Mouse (Mus musculus) thymus, adult 2 months (tissue): ENCODE data around the gene Ankrd40. TPM values are rescaled to one million over a fixed set of nuclear protein-coding genes. Genes with fewer than 3 reads are reported as not detected.

Experiments
- DNase-seq: peaks from one replicate; pipeline ENCODE4 v3.0.0; 2021
- H3K27ac ChIP-seq: fragments of 200-500 bp; 2 replicates; pipeline ENCODE4 v1.5.1; 2012; ENCODE audit warnings: low read length, control low read depth; ENCODE audit not compliant: control insufficient read depth, insufficient read depth
- H3K27me3 ChIP-seq: fragments of 200-500 bp; 2 replicates; pipeline ENCODE4 v1.6.1; 2012; ENCODE audit warnings: mild to moderate bottlenecking, low read length, moderate library complexity, mixed read lengths; ENCODE audit not compliant: control insufficient read depth, insufficient read depth
- H3K36me3 ChIP-seq: fragments of 200-500 bp; 2 replicates; pipeline ENCODE4 v1.6.1; 2012; ENCODE audit warnings: mild to moderate bottlenecking, low read length, moderate library complexity; ENCODE audit not compliant: control insufficient read depth, insufficient read depth
- H3K4me1 ChIP-seq: fragments of 200-500 bp; replicated peaks from 2 replicates; pipeline ENCODE4 v1.6.1; 2012; ENCODE audit warnings: low read length; ENCODE audit not compliant: control insufficient read depth, insufficient read depth
- H3K4me3 ChIP-seq: fragments of 200-500 bp; 2 replicates; pipeline ENCODE4 v1.5.1; 2012; ENCODE audit warnings: mild to moderate bottlenecking, low read length, control low read depth, moderate library complexity; ENCODE audit not compliant: control insufficient read depth, insufficient read depth
- CTCF ChIP-seq: fragments of 200-500 bp; IDR thresholded peaks from 2 replicates; pipeline ENCODE4 v1.5.1; 2012; ENCODE audit warnings: mild to moderate bottlenecking, control low read depth, low read length, moderate library complexity, borderline replicate concordance; ENCODE audit not compliant: control insufficient read depth, poor library complexity, insufficient read depth; ENCODE audit errors: extremely low read depth
- POLR2A ChIP-seq: fragments of 200-500 bp; IDR thresholded peaks from 2 replicates; pipeline ENCODE4 v1.6.1; 2012; ENCODE audit warnings: mild to moderate bottlenecking, low read length, control low read depth, moderate library complexity; ENCODE audit not compliant: control insufficient read depth, poor library complexity, insufficient read depth; ENCODE audit errors: extremely low read depth
- WGBS: fragments of 180-500 bp; shearing (Covaris S2); methylation state at CpG from one replicate; pipeline ENCODE4 v1.1.7; 2018; 5-methylcytosine and 5-hydroxymethylcytosine counted together
- polyA plus RNA-seq: library from polyadenylated mRNA; depleted of rRNA; stranded (reverse); fragments of >200 nt; gene quantifications from 2 replicates; pipeline ENCODE4 v1.2.3, GENCODE M21; 2012

Ankrd40 gene
- polyA plus RNA-seq, 1 experiment, result 120 TPM

GRCm38 (mm10) chr11:94332726-94333125 is 4.9 kb downstream of the Ankrd40 start:
- Histone ChIP-seq H3K27ac (no peak overlapping the region), H3K36me3 (peaks cover 11% of the 10 kb centered on the region), H3K27me3 (no peaks in the 10 kb centered on the region), H3K4me1 (peaks cover under 1% of the 10 kb centered on the region), H3K4me3 (no peak overlapping the region)
- no peak for DNase-seq
- TF ChIP-seq CTCF, result no peak
- TF ChIP-seq POLR2A, result no peak
- WGBS, result 97% methylated on average over 6 of the region's 6 CpGs

- WGBS, result 97% methylated on average over 8 of the region's 8 CpGs
- TF ChIP-seq CTCF (no peak), POLR2A (no peak)
- peaks cover 23% of the 10 kb centered on the region for H3K36me3 ChIP-seq
- H3K4me3 ChIP-seq, result no peak overlapping the region
- H3K4me1 ChIP-seq, result no peaks in the 10 kb centered on the region
- DNase-seq, result no peak
- H3K27ac ChIP-seq, result no peak overlapping the region
- H3K27me3 ChIP-seq, result no peaks in the 10 kb centered on the region
Measured at GRCm38 (mm10) chr11:94334386-94334968, 6.7 kb downstream of the Ankrd40 start.

- TF ChIP-seq POLR2A (no peak), CTCF (no peak)
- no peak for DNase-seq
- H3K27me3 ChIP-seq, result no peaks in the 10 kb centered on the region
- peaks cover 30% of the 10 kb centered on the region for H3K36me3 ChIP-seq
- no peak overlapping the region for H3K27ac ChIP-seq
- H3K4me3 ChIP-seq, result no peak overlapping the region
- no peaks in the 10 kb centered on the region for H3K4me1 ChIP-seq
Measured at GRCm38 (mm10) chr11:94336551-94336950, 8.8 kb downstream of the Ankrd40 start.

GRCm38 (mm10) chr11:94338347-94338746 is 10.5 kb downstream of the Ankrd40 start:
- H3K27ac ChIP-seq, result no peak overlapping the region
- 93% methylated on average over 2 of the region's 2 CpGs for WGBS

GRCm38 (mm10) chr11:94339732-94340585 is 12.2 kb downstream of the Ankrd40 start:
- Histone ChIP-seq H3K36me3 (peaks cover 18% of the 10 kb centered on the region), H3K27ac (no peak overlapping the region), H3K4me3 (no peak overlapping the region), H3K4me1 (peaks cover 22% of the 10 kb centered on the region), H3K27me3 (no peaks in the 10 kb centered on the region)
- 72% methylated on average over 18 of the region's 18 CpGs for WGBS
- peak; percentile 49 for DNase-seq
- TF ChIP-seq CTCF (peak; percentile 51; the same call in 1 of the 2 replicates), POLR2A (no peak)

More at GRCm38 (mm10) chr11:94338347-94338746, 10.5 kb downstream of the Ankrd40 start:
- peaks cover 30% of the 10 kb centered on the region for H3K36me3 ChIP-seq
- H3K4me1 ChIP-seq, result peaks cover 6% of the 10 kb centered on the region; the same call in 1 of the 2 replicates
- no peak for TF ChIP-seq CTCF
- no peak for TF ChIP-seq POLR2A
- H3K27me3 ChIP-seq, result no peaks in the 10 kb centered on the region
- no peak for DNase-seq
- H3K4me3 ChIP-seq, result no peak overlapping the region

GRCm38 (mm10) chr11:94340948-94341933 is 13.4 kb downstream of the Ankrd40 start:
- Histone ChIP-seq H3K4me3 (no peak overlapping the region), H3K4me1 (peaks cover 32% of the 10 kb centered on the region), H3K27ac (no peak overlapping the region), H3K36me3 (peaks cover 18% of the 10 kb centered on the region), H3K27me3 (no peaks in the 10 kb centered on the region)
- 94% methylated on average over 10 of the region's 10 CpGs for WGBS
- DNase-seq, result no peak
- TF ChIP-seq CTCF (no peak), POLR2A (no peak)
